Mouse (Mus musculus) adrenal gland, postnatal 0 days (tissue): ENCODE results near the gene Avl9. TPM values are rescaled to one million over a fixed set of nuclear protein-coding genes. Genes with fewer than 3 reads are reported as not detected.

Source experiments
- polyA plus RNA-seq: library from polyadenylated mRNA; unstranded; fragments of >200 nt; fragmentation: Nextera tagmentation; extraction: Ambion mirVana; gene quantifications from 2 replicates; pipeline ENCODE4 v1.2.1, GENCODE M21; 2015

Gene Avl9
- 7.3 and 9.3 TPM in 2 replicates for polyA plus RNA-seq

DNA sequence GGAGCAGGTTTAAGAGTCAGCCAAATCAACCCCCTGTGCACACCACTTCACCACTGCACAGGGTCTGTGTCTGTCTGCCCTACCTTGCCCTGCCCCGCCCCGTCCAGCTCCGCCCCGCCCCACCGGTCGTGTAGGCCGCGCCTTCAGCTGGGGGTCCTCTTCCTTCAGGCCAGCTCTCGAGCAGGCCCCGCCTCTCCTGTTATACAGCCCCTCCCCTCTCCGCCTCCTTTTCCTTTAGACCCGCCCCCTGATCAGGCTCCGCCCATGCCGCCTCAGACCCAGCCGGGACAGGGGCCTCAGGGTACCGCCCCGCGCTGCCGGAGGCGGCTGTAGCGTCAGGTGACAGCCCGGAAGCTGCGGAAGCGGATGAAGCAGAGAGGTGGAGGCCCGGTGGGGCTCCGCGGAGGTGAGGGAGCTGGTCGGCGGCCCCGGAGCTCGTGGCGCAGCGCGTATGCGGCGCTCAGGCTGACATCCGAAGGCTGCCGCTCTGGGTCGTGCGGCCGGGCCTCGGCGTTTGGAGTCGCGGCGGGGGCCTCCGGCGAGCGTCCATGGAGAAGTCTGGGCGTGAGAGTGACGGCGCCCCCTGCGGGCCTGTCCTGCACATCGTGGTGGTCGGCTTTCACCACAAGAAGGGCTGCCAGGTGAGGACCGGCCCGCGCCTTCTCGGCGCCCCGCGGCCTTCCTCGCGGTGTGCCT lies at the start of gene Avl9:
Gene Avl9, plus strand, starts transcription at position 326 of the 696 bp plus-strand sequence.

DNA sequence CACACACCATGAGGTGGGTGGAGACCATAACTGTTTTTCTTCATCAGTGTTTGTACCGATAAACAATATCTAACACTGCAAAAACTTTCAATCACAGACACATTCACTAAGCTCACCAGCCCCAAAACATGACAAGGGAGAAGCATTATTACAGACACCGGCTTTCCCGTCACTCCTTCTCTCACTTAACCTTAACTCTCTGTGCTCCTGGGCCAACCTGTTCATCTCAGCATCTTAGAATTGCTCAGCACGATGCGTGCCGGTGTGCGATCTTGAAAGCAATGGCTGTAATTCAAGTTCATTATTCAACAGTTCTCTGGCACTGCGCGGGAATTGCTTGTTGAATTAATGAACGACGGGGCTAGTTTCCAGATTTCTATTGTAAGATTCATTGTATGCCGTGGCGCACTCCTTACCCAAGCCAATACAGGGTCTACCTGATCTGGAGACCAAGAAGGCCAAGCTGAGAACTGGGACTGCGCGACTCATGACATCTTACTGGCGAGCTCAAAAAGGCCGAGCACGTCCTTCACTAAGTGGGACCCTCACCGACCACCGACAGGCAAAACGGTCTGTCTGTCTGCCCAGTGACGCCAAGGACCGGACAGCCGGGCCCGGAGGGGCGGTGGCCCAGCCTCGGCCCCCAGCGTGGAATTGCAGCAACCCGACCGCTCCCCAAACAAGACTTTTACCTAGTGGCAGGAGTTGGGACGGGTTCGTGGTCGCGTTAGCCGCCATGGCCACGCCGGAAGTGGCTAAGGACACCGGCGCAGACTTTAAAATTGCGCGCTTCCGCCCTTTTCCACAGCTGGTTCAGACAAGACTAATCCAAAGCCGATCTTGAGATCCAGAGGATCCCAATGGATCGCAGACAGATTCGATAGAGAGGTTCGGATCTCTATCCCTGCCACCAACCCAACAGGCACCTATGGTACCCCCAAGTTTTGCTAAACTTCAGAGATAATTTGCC lies 10.5 kb upstream of the Avl9 start, which contains the start of gene Lsm5:
Gene Lsm5, minus strand, starts transcription at position 780 of the 970 bp plus-strand sequence.

GRCm38 (mm10) chr6:56797311-56798151 lies 82.8 kb downstream of the Avl9 start, which contains the start of gene Kbtbd2:
Gene Kbtbd2 (minus strand): TSS chr6:56797813.

Other genes with a start within 250 kb of the Avl9 start
- gene Pde1c, start 145.8 kb upstream of the Avl9 start, polyA plus RNA-seq: 0.24 and 0.54 TPM in 2 replicates
- gene Lsm5, start 10.2 kb upstream of the Avl9 start, polyA plus RNA-seq: 176 and 251 TPM in 2 replicates
- gene Kbtbd2, start 82.9 kb downstream of the Avl9 start, polyA plus RNA-seq: 18.2 and 20.6 TPM in 2 replicates
- 84.0 and 84.2 TPM in 2 replicates for gene Fkbp9, start 117.2 kb downstream of the Avl9 start, polyA plus RNA-seq
- gene Nt5c3, start 209.0 kb downstream of the Avl9 start, polyA plus RNA-seq: 70.7 and 76.9 TPM in 2 replicates
- gene Vmn1r4, start 209.1 kb downstream of the Avl9 start, polyA plus RNA-seq: 0.25 and 0.49 TPM in 2 replicates